Mouse (Mus musculus) C2C12 (cell line): Measurements from ENCODE around the gene Wsb1. TPM values are rescaled to one million over a fixed set of nuclear protein-coding genes. Genes with fewer than 3 reads are reported as not detected.

Experiments
- H3K27me3 ChIP-seq: one replicate; pipeline ENCODE4 v1.6.1; 2011; ENCODE audit not compliant: control insufficient read depth, insufficient read depth, insufficient read length
- H3K36me3 ChIP-seq: one replicate; pipeline ENCODE4 v1.6.1; 2011; ENCODE audit not compliant: control insufficient read depth, insufficient read depth
- H3K4me3 ChIP-seq: one replicate; pipeline ENCODE4 v1.5.1; 2011; ENCODE audit warnings: mild to moderate bottlenecking, control low read depth; ENCODE audit not compliant: poor library complexity, insufficient read depth, severe bottlenecking
- H3K79me2 ChIP-seq: one replicate; pipeline ENCODE4 v1.6.1; 2011; ENCODE audit not compliant: control insufficient read depth, insufficient read depth
- H3K79me3 ChIP-seq: one replicate; pipeline ENCODE4 v1.6.1; 2011; ENCODE audit warnings: low read depth, control low read depth
- H3ac ChIP-seq: one replicate; pipeline ENCODE3; 2011; ENCODE audit warnings: low read depth; ENCODE audit not compliant: control insufficient read depth, insufficient read length
- CEBPB ChIP-seq: IDR thresholded peaks from one replicate; pipeline ENCODE4 v1.6.1; 2011; ENCODE audit warnings: low read depth, mild to moderate bottlenecking, control low read depth, moderate library complexity
- CTCF ChIP-seq: IDR thresholded peaks from one replicate; pipeline ENCODE4 v1.5.1; 2011; ENCODE audit not compliant: control insufficient read depth, insufficient read depth, insufficient read length
- FOSL1 ChIP-seq: IDR thresholded peaks from one replicate; pipeline ENCODE4 v1.8.0; 2011; ENCODE audit warnings: mild to moderate bottlenecking, low read length; ENCODE audit not compliant: poor library complexity, insufficient read depth, severe bottlenecking
- MAX ChIP-seq: IDR thresholded peaks from one replicate; pipeline ENCODE4 v1.6.1; 2011; ENCODE audit warnings: mild to moderate bottlenecking, control low read depth
- MYOD1 ChIP-seq: IDR thresholded peaks from one replicate; pipeline ENCODE4 v1.6.1; 2011; ENCODE audit warnings: low read depth; ENCODE audit not compliant: control insufficient read depth, insufficient read length
- MYOG ChIP-seq: IDR thresholded peaks from one replicate; pipeline ENCODE4 v1.6.1; 2011; ENCODE audit not compliant: control insufficient read depth, insufficient read length; ENCODE audit errors: extremely low read depth
- USF1 ChIP-seq: IDR thresholded peaks from one replicate; pipeline ENCODE4 v1.6.1; 2011; ENCODE audit warnings: low read depth, mild to moderate bottlenecking, control low read depth, moderate library complexity
- polyA plus RNA-seq: library from polyadenylated mRNA; unstranded; fragments of >200 nt; fragmentation: generic; extraction: Trizol; gene quantifications from one replicate; pipeline ENCODE4 v1.2.1, GENCODE M21; 2012; ENCODE audit warnings: missing spikeins

Gene Wsb1
- polyA plus RNA-seq, 1 experiment, result 38.5 TPM

DNA sequence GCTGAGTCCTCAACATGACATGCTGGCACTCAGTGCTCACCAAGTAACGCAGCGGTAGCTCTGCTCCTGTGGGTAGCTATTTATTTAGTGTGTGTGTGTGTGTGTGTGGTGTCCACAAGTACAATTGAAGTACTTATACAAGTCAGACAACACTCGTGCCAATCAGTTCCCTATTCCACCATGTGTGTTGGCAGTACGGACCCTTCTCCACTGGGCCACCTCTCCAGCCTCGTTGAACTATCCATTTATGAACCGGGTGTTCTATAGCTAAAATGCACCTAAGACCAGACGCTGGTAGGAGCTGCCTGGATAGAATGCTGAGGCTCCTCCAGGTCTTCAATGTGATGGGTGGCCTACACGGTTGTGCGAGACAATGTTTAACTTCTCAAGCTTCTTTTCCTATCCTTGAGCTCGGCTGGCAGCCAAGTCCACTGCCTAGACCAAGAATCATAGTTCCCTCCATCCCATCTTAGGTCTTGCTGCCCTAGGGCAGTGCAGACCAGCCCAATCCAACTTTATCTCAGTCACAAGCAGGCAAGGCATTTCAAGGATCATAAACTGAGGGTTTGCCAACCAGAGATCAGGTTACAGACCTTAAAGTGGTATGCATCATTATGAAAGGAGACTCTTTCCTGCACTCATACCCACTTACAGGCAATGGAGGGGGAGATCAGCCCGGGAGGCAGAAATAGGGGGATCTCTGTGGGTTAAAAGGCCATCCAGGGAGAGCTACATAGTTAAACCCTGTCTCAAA lies 16.6 kb downstream of the Wsb1 start:
- peaks cover 60% of the 10 kb centered on the region for H3K36me3 ChIP-seq
- H3K79me2 ChIP-seq, result peaks cover 23% of the 10 kb centered on the region
- H3K4me3 ChIP-seq, result no peak overlapping the region
- TF ChIP-seq FOSL1 (no peak), MYOD1 (no peak), MYOG (no peak), MAX (no peak), USF1 (no peak), CTCF (no peak), CEBPB (no peak)
- no peaks in the 10 kb centered on the region for H3K27me3 ChIP-seq
- no peak overlapping the region for H3ac ChIP-seq
- peaks cover 2% of the 10 kb centered on the region for H3K79me3 ChIP-seq

DNA sequence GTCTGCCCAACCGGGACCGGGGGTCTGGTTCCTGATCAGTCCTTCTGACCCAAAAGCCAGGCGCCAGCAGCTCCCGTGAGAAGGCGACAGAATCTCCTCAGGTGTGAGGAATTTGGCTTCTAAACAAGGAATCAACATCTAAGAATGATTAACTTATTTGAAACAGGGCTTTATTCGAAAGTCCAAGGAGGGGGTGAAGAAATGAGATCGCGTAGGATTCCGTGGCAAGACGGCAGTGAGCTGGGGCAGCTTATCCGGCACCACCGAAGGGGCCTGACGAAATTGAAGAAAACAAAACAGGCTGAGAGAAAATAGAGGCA lies 24.3 kb downstream of the Wsb1 start:
- Histone ChIP-seq H3ac (no peak overlapping the region), H3K79me2 (no peaks in the 10 kb centered on the region), H3K4me3 (no peak overlapping the region), H3K79me3 (no peaks in the 10 kb centered on the region), H3K27me3 (no peaks in the 10 kb centered on the region), H3K36me3 (no peaks in the 10 kb centered on the region)
- TF ChIP-seq FOSL1, result no peak
- no peak for TF ChIP-seq MYOG
- no peak for TF ChIP-seq MAX
- no peak for TF ChIP-seq MYOD1
- no peak for TF ChIP-seq USF1
- no peak for TF ChIP-seq CEBPB
- TF ChIP-seq CTCF, result no peak

DNA sequence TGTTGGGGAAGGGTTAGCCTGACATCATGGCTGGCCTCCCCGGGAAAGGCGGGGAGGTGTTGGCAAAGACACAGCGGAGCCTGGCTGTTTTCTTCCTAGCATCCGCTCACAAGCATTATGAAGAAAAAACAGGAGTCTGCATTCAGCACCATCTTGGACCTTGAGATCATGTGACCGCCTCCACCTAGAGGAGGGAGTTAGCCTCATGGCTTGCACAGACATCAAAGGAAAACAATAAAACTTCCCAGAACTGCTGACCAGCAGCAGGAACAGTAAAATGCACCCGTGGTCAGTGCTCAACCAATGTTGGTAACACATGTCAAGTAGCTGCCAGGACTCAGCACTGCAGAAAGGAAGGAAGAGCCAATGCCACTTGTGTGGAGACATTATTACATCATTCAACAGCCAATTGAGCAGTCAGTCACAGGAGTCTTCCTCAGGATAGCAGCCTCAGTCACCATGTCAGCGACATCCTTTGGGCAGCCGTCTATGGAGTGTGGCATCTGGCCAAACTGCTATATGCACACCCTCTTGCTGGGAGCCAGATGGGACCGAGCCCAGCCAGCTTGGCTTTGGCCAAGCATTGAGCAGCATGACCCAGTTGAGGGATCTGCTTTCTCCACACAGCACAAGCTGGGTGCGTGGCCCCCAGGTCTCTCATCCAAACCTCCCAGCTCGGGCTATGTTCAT lies 24.8 kb downstream of the Wsb1 start:
- no peak for TF ChIP-seq CTCF
- TF ChIP-seq CEBPB, result no peak
- no peak for TF ChIP-seq MYOG
- TF ChIP-seq FOSL1, result no peak
- no peak for TF ChIP-seq MYOD1
- no peak for TF ChIP-seq USF1
- no peak for TF ChIP-seq MAX
- H3ac ChIP-seq, result no peak overlapping the region
- no peaks in the 10 kb centered on the region for H3K36me3 ChIP-seq
- H3K79me3 ChIP-seq, result no peaks in the 10 kb centered on the region
- H3K79me2 ChIP-seq, result no peaks in the 10 kb centered on the region
- H3K27me3 ChIP-seq, result no peaks in the 10 kb centered on the region
- no peak overlapping the region for H3K4me3 ChIP-seq

DNA sequence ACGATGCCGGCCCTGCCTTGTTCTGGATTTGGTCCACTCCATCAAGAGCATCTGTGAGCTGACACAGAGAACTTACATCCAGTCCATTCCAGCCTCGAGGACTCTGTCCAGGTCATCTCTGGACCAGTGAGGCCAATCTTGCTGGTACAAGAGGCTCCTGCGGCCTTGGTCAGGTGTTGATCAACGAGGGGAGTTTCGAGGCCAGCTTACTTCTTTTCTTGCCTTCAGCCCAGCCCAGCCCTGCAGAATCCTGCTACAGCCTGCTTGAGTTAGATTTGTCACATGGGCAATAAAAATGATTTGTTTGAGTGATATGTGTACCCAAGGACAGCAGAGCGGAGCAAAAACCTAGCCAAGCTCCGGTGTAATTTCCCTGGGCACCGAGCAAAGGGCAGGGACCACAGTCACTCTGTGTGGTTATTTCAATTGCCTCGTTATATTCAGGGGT lies 25.4 kb downstream of the Wsb1 start:
- H3K4me3 ChIP-seq, result no peak overlapping the region
- H3ac ChIP-seq, result no peak overlapping the region
- H3K79me2 ChIP-seq, result no peaks in the 10 kb centered on the region
- no peak for TF ChIP-seq FOSL1
- TF ChIP-seq CEBPB, result no peak
- no peak for TF ChIP-seq MAX
- no peak for TF ChIP-seq CTCF
- no peak for TF ChIP-seq USF1
- TF ChIP-seq MYOD1, result no peak
- TF ChIP-seq MYOG, result no peak
- H3K27me3 ChIP-seq, result no peaks in the 10 kb centered on the region
- H3K36me3 ChIP-seq, result no peaks in the 10 kb centered on the region
- H3K79me3 ChIP-seq, result no peaks in the 10 kb centered on the region

DNA sequence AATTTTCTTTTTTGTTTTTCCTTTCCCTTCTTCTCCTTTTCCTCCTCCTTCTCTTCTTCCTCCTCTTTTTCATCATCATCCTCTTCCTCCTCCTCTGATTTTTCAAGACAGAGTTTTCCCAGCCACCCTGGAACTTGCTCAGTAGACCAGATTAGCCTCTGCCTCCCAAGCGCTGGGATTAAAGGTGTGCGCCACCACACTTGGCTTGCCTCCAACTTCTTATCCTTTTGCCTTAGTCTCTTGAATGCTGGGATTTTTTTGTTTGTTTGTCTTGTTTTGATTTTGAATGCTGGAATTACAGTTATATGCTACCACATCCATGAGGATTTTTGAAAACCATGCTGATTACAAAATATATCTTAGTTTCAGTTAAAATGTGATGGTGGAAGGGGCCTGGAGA lies 26.4 kb downstream of the Wsb1 start:
- no peaks in the 10 kb centered on the region for H3K27me3 ChIP-seq
- H3K36me3 ChIP-seq, result no peaks in the 10 kb centered on the region
- no peaks in the 10 kb centered on the region for H3K79me2 ChIP-seq
- no peak overlapping the region for H3K4me3 ChIP-seq
- H3K79me3 ChIP-seq, result no peaks in the 10 kb centered on the region
- TF ChIP-seq USF1, result no peak
- no peak for TF ChIP-seq CEBPB
- TF ChIP-seq CTCF, result no peak
- no peak for TF ChIP-seq MYOG
- no peak for TF ChIP-seq MYOD1
- TF ChIP-seq FOSL1, result no peak
- no peak for TF ChIP-seq MAX
- H3ac ChIP-seq, result no peak overlapping the region
